Mouse (Mus musculus): ENCODE measurements around the gene Asl.

- TF ChIP-seq CTCF (IDR thresholded peaks at IDR 0.05; ENCODE audit: low read depth): no peak
- TF ChIP-seq EP300 (optimal IDR thresholded peaks at IDR 0.05): no peak
Measured at GRCm38 (mm10) chr5:129980216-129980615, 48.8 kb downstream of the Asl start.
